9 mouse cellular contexts compared by ENCODE assay signal in genomic region chr6:83711725-83712475, GRCm38 (mm10). TPM values are rescaled to one million over a fixed set of nuclear protein-coding genes. Genes with fewer than 3 reads are reported as not detected.
DNase-seq lines count a peak whose midpoint lies in the region; ATAC-seq and TF ChIP-seq lines count a peak whose summit lies in the region.
"Had no signal": no experiment of that assay in that cellular context is flagged by ENCODE, and none has a peak within 500 bp of the region (broad histone marks: within the 10 kb centered on the region; RNA-seq: fewer than 3 reads in every experiment).

No protein-coding gene starts in this region.

- H3K27ac ChIP-seq in heart, embryonic 16.5 days (ENCODE audit: low read length): no peak overlapping the region
- H3K27ac ChIP-seq in hindbrain, embryonic 15.5 days (replicated peaks): no peak overlapping the region

- no peak for ATAC-seq in heart, embryonic 16.5 days (replicated peaks; ENCODE audit: extremely low read depth, insufficient read depth, low FRiP score)
- no peak for ATAC-seq in hindbrain, embryonic 15.5 days (ENCODE audit: low FRiP score, low read depth)
- ATAC-seq in erythroid progenitor cell, adult 5-6 weeks (replicated peaks; ENCODE audit: low FRiP score, poor library complexity, severe bottlenecking): no peak

- no peaks in the 10 kb centered on the region for H3K9me3 ChIP-seq in heart, embryonic 16.5 days (replicated peaks; ENCODE audit: control insufficient read depth, low read length)
- no peaks in the 10 kb centered on the region for H3K9me3 ChIP-seq in hindbrain, embryonic 15.5 days

- H3K79me2 ChIP-seq in myocyte (ENCODE audit: control insufficient read depth, insufficient read depth): no peaks in the 10 kb centered on the region

- no peak for TF ChIP-seq POLR2A in myocyte (IDR thresholded peaks at IDR 0.05; ENCODE audit: insufficient read length, low read depth)

- 3% methylated on average over 44 of the region's 45 CpGs for WGBS in heart, embryonic 16.5 days
- under 1% methylated on average over 45 of the region's 45 CpGs for WGBS in hindbrain, embryonic 15.5 days

- H3K36me3 ChIP-seq in heart, embryonic 16.5 days (ENCODE audit: control insufficient read depth, insufficient read depth): no peaks in the 10 kb centered on the region
- H3K36me3 ChIP-seq in hindbrain, embryonic 15.5 days: no peaks in the 10 kb centered on the region
- H3K36me3 ChIP-seq in myocyte (ENCODE audit: control insufficient read depth, insufficient read depth): no peaks in the 10 kb centered on the region

- no peak overlapping the region for H3K9ac ChIP-seq in heart, embryonic 16.5 days (ENCODE audit: low read length)
- H3K9ac ChIP-seq in hindbrain, embryonic 15.5 days: no peak overlapping the region

- no peak overlapping the region for H3ac ChIP-seq in myocyte (ENCODE audit: control insufficient read depth, insufficient read length)

- DNase-seq in heart, adult 18-20 months: no peak
- peak; percentile 38 for DNase-seq in R1 (ENCODE audit: low read depth, low spot score)
- DNase-seq in spleen, postnatal 10 days (ENCODE audit: low spot score in 2 of 2): no peak
- no peak for DNase-seq in spleen, adult 12 weeks (ENCODE audit: low spot score)
- DNase-seq: cerebellum, adult 11-12 months had no signal

- peaks cover 19% of the 10 kb centered on the region for H3K4me1 ChIP-seq in heart, embryonic 16.5 days (ENCODE audit: control insufficient read depth, insufficient read depth, low read length)
- H3K4me1 ChIP-seq in hindbrain, embryonic 15.5 days (replicated peaks): peaks cover 26% of the 10 kb centered on the region

- H3K4me3 ChIP-seq in heart, embryonic 16.5 days (ENCODE audit: low read length): peak overlapping the region; percentile 55
- H3K4me3 ChIP-seq in hindbrain, embryonic 15.5 days: peak overlapping the region; percentile 29
- peak overlapping the region; percentile 17 for H3K4me3 ChIP-seq in myocyte

- peaks cover 92% of the 10 kb centered on the region for H3K27me3 ChIP-seq in heart, embryonic 16.5 days (ENCODE audit: control insufficient read depth, insufficient read depth, low read length)
- H3K27me3 ChIP-seq in hindbrain, embryonic 15.5 days: peaks cover 91% of the 10 kb centered on the region
- peaks cover 79% of the 10 kb centered on the region for H3K27me3 ChIP-seq in myocyte (ENCODE audit: control insufficient read depth, insufficient read depth, insufficient read length)

- H3K4me2 ChIP-seq in heart, embryonic 16.5 days (ENCODE audit: low read depth, low read length): peak overlapping the region; percentile 64
- H3K4me2 ChIP-seq in hindbrain, embryonic 15.5 days: peak overlapping the region; percentile 51
- H3K4me2 ChIP-seq in myocyte (ENCODE audit: low read depth): peak overlapping the region; percentile 85

TF ChIP-seq in myocyte, 11 proteins besides CTCF, POLR2A, EP300 and RAD21:
- no peak for TF ChIP-seq TCF3 (IDR thresholded peaks at IDR 0.05; ENCODE audit: insufficient read length, low read depth)
- TF ChIP-seq USF1 (IDR thresholded peaks at IDR 0.05; ENCODE audit: low read depth): no peak
- no peak for TF ChIP-seq CEBPB (IDR thresholded peaks at IDR 0.05; ENCODE audit: insufficient read depth, poor library complexity, severe bottlenecking)
- no peak for TF ChIP-seq REST (IDR thresholded peaks at IDR 0.05; ENCODE audit: insufficient read depth, insufficient read length)
- TF ChIP-seq SRF (IDR thresholded peaks at IDR 0.05; ENCODE audit: control insufficient read depth, insufficient read length, low read depth): no peak
- TF ChIP-seq TCF12 (IDR thresholded peaks at IDR 0.05; ENCODE audit: insufficient read depth, poor library complexity, severe bottlenecking): no peak
- TF ChIP-seq POLR2AphosphoS2 (IDR thresholded peaks at IDR 0.05; ENCODE audit: insufficient read length, low read depth): no peak
- TF ChIP-seq MYOG (IDR thresholded peaks at IDR 0.05; ENCODE audit: control insufficient read depth in 1 of 3, insufficient read depth in 1 of 3, insufficient read length in 2 of 3, low read depth in 2 of 3): no peak
- TF ChIP-seq MAX (IDR thresholded peaks at IDR 0.05; ENCODE audit: low read depth): no peak

RNA-seq across cellular contexts. Expression of gene Vax2, which starts 0.8 kb away (rescaled TPM):
- not detected in 2 replicates for polyA plus RNA-seq in heart, embryonic 16.5 days (2015; fragmentation: Nextera tagmentation; extraction: Ambion mirVana)
- not detected for total RNA-seq in heart, adult 18-20 months (2021)
- polyA plus RNA-seq in hindbrain, embryonic 15.5 days (2015; fragmentation: Nextera tagmentation; extraction: Ambion mirVana): 0.34 TPM in 1 of 2 replicates, not detected in the other
- polyA plus RNA-seq in myocyte (2012; fragmentation: generic; extraction: Trizol): 0.66 TPM
- total RNA-seq in erythroid progenitor cell, adult 5-6 weeks (2015; ENCODE audit: low replicate concordance): not detected in 2 replicates
- total RNA-seq in erythroid progenitor cell, adult 5-6 weeks (2017; ENCODE audit: low replicate concordance): not detected in 2 replicates

RNA-seq across cellular contexts. Expression of gene Atp6v1b1, which starts 30.9 kb away (rescaled TPM):
- polyA plus RNA-seq in heart, embryonic 16.5 days (2015; fragmentation: Nextera tagmentation; extraction: Ambion mirVana): 0.09 and 0.32 TPM in 2 replicates
- total RNA-seq in heart, adult 18-20 months (2021): under 1 TPM in 1 of 2 experiments, not detected in 1; 0.77 TPM
- polyA plus RNA-seq in hindbrain, embryonic 15.5 days (2015; fragmentation: Nextera tagmentation; extraction: Ambion mirVana): 0.17 TPM in 1 of 2 replicates, not detected in the other
- polyA plus RNA-seq in myocyte (2012; fragmentation: generic; extraction: Trizol): not detected
- not detected in 2 replicates for total RNA-seq in erythroid progenitor cell, adult 5-6 weeks (2015; ENCODE audit: low replicate concordance)
- not detected in 2 replicates for total RNA-seq in erythroid progenitor cell, adult 5-6 weeks (2017; ENCODE audit: low replicate concordance)

RNA-seq across cellular contexts. Expression of gene Cd207, which starts 34.2 kb away (rescaled TPM):
- 0.41 and 0.42 TPM in 2 replicates for polyA plus RNA-seq in heart, embryonic 16.5 days (2015; fragmentation: Nextera tagmentation; extraction: Ambion mirVana)
- 1 to 10 TPM in 1 of 2 experiments, under 1 TPM in 1; 0.98 to 1.0 TPM for total RNA-seq in heart, adult 18-20 months (2021)
- not detected in 2 replicates for polyA plus RNA-seq in hindbrain, embryonic 15.5 days (2015; fragmentation: Nextera tagmentation; extraction: Ambion mirVana)
- polyA plus RNA-seq in myocyte (2012; fragmentation: generic; extraction: Trizol): not detected
- total RNA-seq in erythroid progenitor cell, adult 5-6 weeks (2015; ENCODE audit: low replicate concordance): not detected in 2 replicates
- not detected in 2 replicates for total RNA-seq in erythroid progenitor cell, adult 5-6 weeks (2017; ENCODE audit: low replicate concordance)

RNA-seq across cellular contexts. Expression of gene Ankrd53, which starts 50.5 kb away (rescaled TPM):
- polyA plus RNA-seq in heart, embryonic 16.5 days (2015; fragmentation: Nextera tagmentation; extraction: Ambion mirVana): not detected in 2 replicates
- not detected for total RNA-seq in heart, adult 18-20 months (2021)
- polyA plus RNA-seq in hindbrain, embryonic 15.5 days (2015; fragmentation: Nextera tagmentation; extraction: Ambion mirVana): 0.21 and 0.27 TPM in 2 replicates
- polyA plus RNA-seq in myocyte (2012; fragmentation: generic; extraction: Trizol): 0.05 TPM
- total RNA-seq in erythroid progenitor cell, adult 5-6 weeks (2015; ENCODE audit: low replicate concordance): not detected in 2 replicates
- not detected in 2 replicates for total RNA-seq in erythroid progenitor cell, adult 5-6 weeks (2017; ENCODE audit: low replicate concordance)

RNA-seq across cellular contexts. Expression of gene Clec4f, which starts 55.9 kb away (rescaled TPM):
- 0.20 and 0.87 TPM in 2 replicates for polyA plus RNA-seq in heart, embryonic 16.5 days (2015; fragmentation: Nextera tagmentation; extraction: Ambion mirVana)
- under 1 TPM in 1 of 2 experiments, not detected in 1; 0.18 TPM for total RNA-seq in heart, adult 18-20 months (2021)
- 0.09 TPM in 1 of 2 replicates, not detected in the other for polyA plus RNA-seq in hindbrain, embryonic 15.5 days (2015; fragmentation: Nextera tagmentation; extraction: Ambion mirVana)
- not detected for polyA plus RNA-seq in myocyte (2012; fragmentation: generic; extraction: Trizol)
- not detected in 2 replicates for total RNA-seq in erythroid progenitor cell, adult 5-6 weeks (2015; ENCODE audit: low replicate concordance)
- not detected in 2 replicates for total RNA-seq in erythroid progenitor cell, adult 5-6 weeks (2017; ENCODE audit: low replicate concordance)
